Mouse (Mus musculus): Measurements from ENCODE around the gene Gm15517.
"Not testable (repeated sequence)": the region's sequence is repeated elsewhere in the genome, so short reads cannot be mapped to it uniquely, and the experiment has no call there.

The Gm15517 gene

GRCm38 (mm10) chr7:44261147-44261546 is at the start of gene Gm15517:
Gene Gm15517 (plus strand): TSS chr7:44261447.
- DNase-seq, result no peak

GRCm38 (mm10) chr7:44215645-44216044 is 45.6 kb upstream of the Gm15517 start, which contains the start of gene Klk1b5:
Gene Klk1b5 (plus strand): TSS chr7:44215945.
- DNase-seq, result no peak

GRCm38 (mm10) chr7:44221601-44222000 is 39.6 kb upstream of the Gm15517 start:
- not testable (repeated sequence) for DNase-seq

- not testable (repeated sequence) for DNase-seq
Observed at GRCm38 (mm10) chr7:44222335-44222734, 38.9 kb upstream of the Gm15517 start.

GRCm38 (mm10) chr7:44225076-44225475 is 36.2 kb upstream of the Gm15517 start, which contains the start of gene Klk1:
Gene Klk1 (plus strand): TSS chr7:44225360.
- DNase-seq, result no peak

GRCm38 (mm10) chr7:44235909-44236308 is 25.3 kb upstream of the Gm15517 start, which contains the start of gene Gm36864:
Gene Gm36864 (plus strand): TSS chr7:44236177.
- DNase-seq, result no peak

- no peak for DNase-seq
Observed at GRCm38 (mm10) chr7:44239913-44240312, 21.3 kb upstream of the Gm15517 start.

GRCm38 (mm10) chr7:44240712-44241111 is 20.5 kb upstream of the Gm15517 start:
- DNase-seq, result no peak

GRCm38 (mm10) chr7:44241163-44241562 is 20.1 kb upstream of the Gm15517 start:
- no peak for DNase-seq

GRCm38 (mm10) chr7:44244080-44244479 is 17.2 kb upstream of the Gm15517 start:
- no peak for DNase-seq

- DNase-seq, result peak; percentile 95
Observed at GRCm38 (mm10) chr7:44246055-44246983, 14.9 kb upstream of the Gm15517 start, which contains the start of the genes 1700028J19Rik and 2410002F23Rik. Gene 1700028J19Rik (minus strand): TSS chr7:44246695. Gene 2410002F23Rik (plus strand): TSS chr7:44246722.

- peak; percentile 76 for DNase-seq
Observed at GRCm38 (mm10) chr7:44246984-44247470, 14.2 kb upstream of the Gm15517 start.

- no peak for DNase-seq
Observed at GRCm38 (mm10) chr7:44247971-44248370, 13.3 kb upstream of the Gm15517 start.

GRCm38 (mm10) chr7:44249248-44249647 is 12.0 kb upstream of the Gm15517 start:
- no peak for DNase-seq

GRCm38 (mm10) chr7:44250732-44251275 is 10.4 kb upstream of the Gm15517 start:
- not testable (repeated sequence) for DNase-seq

GRCm38 (mm10) chr7:44253023-44253616 is 8.1 kb upstream of the Gm15517 start:
- no peak for DNase-seq

GRCm38 (mm10) chr7:44254930-44255329 is 6.3 kb upstream of the Gm15517 start:
- no peak for DNase-seq

- no peak for DNase-seq
Observed at GRCm38 (mm10) chr7:44257278-44257677, 4.0 kb upstream of the Gm15517 start, which contains the start of gene Acp4. Gene Acp4 (minus strand): TSS chr7:44257378.

GRCm38 (mm10) chr7:44260410-44260809 is 837 bp upstream of the Gm15517 start:
- no peak for DNase-seq

- DNase-seq, result peak; percentile 94
Observed at GRCm38 (mm10) chr7:44262791-44263643, 1.8 kb downstream of the Gm15517 start.

- DNase-seq, result no peak
Observed at GRCm38 (mm10) chr7:44268117-44268516, 6.9 kb downstream of the Gm15517 start.

- DNase-seq, result no peak
Observed at GRCm38 (mm10) chr7:44269397-44269796, 8.2 kb downstream of the Gm15517 start.

Data from embryo, embryonic 11 days (tissue).